Mouse (Mus musculus): ENCODE measurements around the gene Dcps.

- TF ChIP-seq CTCF (IDR thresholded peaks at IDR 0.05; ENCODE audit: low read depth): no peak
- TF ChIP-seq EP300 (optimal IDR thresholded peaks at IDR 0.05): no peak
Observed at GRCm38 (mm10) chr9:35131637-35132397, 44.0 kb downstream of the Dcps start.

Measured in stomach, postnatal 0 days (tissue).